Comparison of ENCODE assay signal across 13 mouse cellular contexts in genomic region chr14:117921393-117922014, GRCm38 (mm10).
A peak's percentile ranks its signal among the peaks of the same experiment; 100 is the strongest.
DNase-seq lines count a peak whose midpoint lies in the region; ATAC-seq and TF ChIP-seq lines count a peak whose summit lies in the region.
"Had no signal": no experiment of that assay in that cellular context is flagged by ENCODE, and none has a peak within 500 bp of the region (broad histone marks: within the 10 kb centered on the region; RNA-seq: fewer than 3 reads in every experiment).

No protein-coding gene starts in this region.

- H3K4me3 ChIP-seq in gastrocnemius, adult 2 months: peak overlapping the region; percentile 52
- H3K4me3 ChIP-seq in lung, embryonic 14.5 days (ENCODE audit: low read depth, low read length): no peak overlapping the region
- H3K4me3 ChIP-seq in embryonic facial prominence, embryonic 14.5 days (ENCODE audit: low read depth, low read length): peak overlapping the region; percentile 2; the same call in 1 of the 2 replicates
- H3K4me3 ChIP-seq in midbrain, embryonic 13.5 days (replicated peaks): no peak overlapping the region
- H3K4me3 ChIP-seq: heart, embryonic 10.5 days had no signal

- intact Hi-C loops in gastrocnemius, adult 2 months (cut with DNase I): no loop called here

- peak overlapping the region; percentile 18; the same call in 1 of the 2 replicates for H3K4me2 ChIP-seq in lung, embryonic 14.5 days
- H3K4me2 ChIP-seq in embryonic facial prominence, embryonic 14.5 days (ENCODE audit: low read depth, low read length): peak overlapping the region; percentile 36
- H3K4me2 ChIP-seq in midbrain, embryonic 13.5 days (replicated peaks): peak overlapping the region; percentile 24; the same call in 1 of the 2 replicates

- no peak overlapping the region for H3K9ac ChIP-seq in lung, embryonic 14.5 days
- no peak overlapping the region for H3K9ac ChIP-seq in embryonic facial prominence, embryonic 14.5 days (ENCODE audit: low read depth, low read length)
- no peak overlapping the region for H3K9ac ChIP-seq in midbrain, embryonic 13.5 days (replicated peaks)

- no peaks in the 10 kb centered on the region for H3K4me1 ChIP-seq in lung, embryonic 14.5 days (ENCODE audit: insufficient read depth)
- peaks cover 6% of the 10 kb centered on the region; the same call in 1 of the 2 replicates for H3K4me1 ChIP-seq in embryonic facial prominence, embryonic 14.5 days (ENCODE audit: control insufficient read depth, insufficient read depth, low read length)
- H3K4me1 ChIP-seq in midbrain, embryonic 13.5 days (replicated peaks): peaks cover 9% of the 10 kb centered on the region; the same call in 1 of the 2 replicates
- H3K4me1 ChIP-seq: heart, embryonic 10.5 days had no signal

- no peaks in the 10 kb centered on the region for H3K36me3 ChIP-seq in lung, embryonic 14.5 days (ENCODE audit: insufficient read depth)
- H3K36me3 ChIP-seq in embryonic facial prominence, embryonic 14.5 days (ENCODE audit: control insufficient read depth, insufficient read depth, low read length): no peaks in the 10 kb centered on the region
- no peaks in the 10 kb centered on the region for H3K36me3 ChIP-seq in midbrain, embryonic 13.5 days
- H3K36me3 ChIP-seq: heart, embryonic 10.5 days had no signal

- H3K9me3 ChIP-seq in lung, embryonic 14.5 days (ENCODE audit: low read depth, low read length): no peaks in the 10 kb centered on the region
- H3K9me3 ChIP-seq in embryonic facial prominence, embryonic 14.5 days (ENCODE audit: control insufficient read depth, low read length): no peaks in the 10 kb centered on the region
- no peaks in the 10 kb centered on the region for H3K9me3 ChIP-seq in midbrain, embryonic 13.5 days
- H3K9me3 ChIP-seq: heart, embryonic 10.5 days had no signal

- peak; percentile 80 for ATAC-seq in lung, embryonic 14.5 days (ENCODE audit: insufficient read depth)
- ATAC-seq in embryonic facial prominence, embryonic 14.5 days (ENCODE audit: low read depth): no peak
- ATAC-seq in midbrain, embryonic 13.5 days: peak; percentile 69; the same call in 1 of the 2 replicates
- ATAC-seq: intestine, postnatal 0 days had no signal

- 48% methylated on average over 18 of the region's 18 CpGs for WGBS in lung, embryonic 14.5 days
- WGBS in embryonic facial prominence, embryonic 14.5 days: 36% methylated on average over 18 of the region's 18 CpGs
- WGBS in midbrain, embryonic 13.5 days: 64% methylated on average over 18 of the region's 18 CpGs

- H3K27ac ChIP-seq in gastrocnemius, adult 2 months: peak overlapping the region; percentile 6; the same call in 1 of the 2 replicates
- peak overlapping the region; percentile 18; the same call in 1 of the 2 replicates for H3K27ac ChIP-seq in lung, embryonic 14.5 days (ENCODE audit: low read depth)
- H3K27ac ChIP-seq in embryonic facial prominence, embryonic 14.5 days (replicated peaks; ENCODE audit: low read depth, low read length): no peak overlapping the region
- no peak overlapping the region for H3K27ac ChIP-seq in midbrain, embryonic 13.5 days
- H3K27ac ChIP-seq: heart, embryonic 10.5 days had no signal

- no peaks in the 10 kb centered on the region for H3K27me3 ChIP-seq in lung, embryonic 14.5 days (ENCODE audit: insufficient read depth, low read length)
- H3K27me3 ChIP-seq in embryonic facial prominence, embryonic 14.5 days (replicated peaks; ENCODE audit: control insufficient read depth, insufficient read depth, low read length): no peaks in the 10 kb centered on the region
- no peaks in the 10 kb centered on the region for H3K27me3 ChIP-seq in midbrain, embryonic 13.5 days

- no peak for DNase-seq in gastrocnemius, adult 2 months
- DNase-seq in gastrocnemius, adult 18-20 months (ENCODE audit: low spot score): no peak
- DNase-seq in lung, embryonic 14.5 days: peak; percentile 77
- DNase-seq in lung, postnatal 36 days: no peak
- DNase-seq in embryonic facial prominence, embryonic 14.5 days (ENCODE audit: low spot score): no peak
- DNase-seq in adrenal gland, postnatal 36 days: no peak
- DNase-seq in layer of hippocampus, adult 11-12 months (ENCODE audit: low spot score): no peak
- DNase-seq: adrenal gland, postnatal 10 days; cerebellum, postnatal 36 days; thymus, postnatal 25 days had no signal

- TF ChIP-seq CTCF in gastrocnemius, adult 2 months (IDR thresholded peaks at IDR 0.05): no peak; the same call in 1 of the 2 replicates
- no peak for TF ChIP-seq CTCF in lung, embryonic 14.5 days (IDR thresholded peaks at IDR 0.05; ENCODE audit: low read depth)

Comparison
In these comparisons a context has a peak if more than half of its experiments do, and no peak if none do; other contexts are left out.
1. H3K27ac ChIP-seq: peak in gastrocnemius, adult 2 months (single experiment) and lung, embryonic 14.5 days (single experiment); none in embryonic facial prominence, embryonic 14.5 days (single experiment) and midbrain, embryonic 13.5 days (single experiment).
2. H3K4me3 ChIP-seq: peak in gastrocnemius, adult 2 months (single experiment) and embryonic facial prominence, embryonic 14.5 days (single experiment); none in lung, embryonic 14.5 days (single experiment) and midbrain, embryonic 13.5 days (single experiment).
3. Peak in every context shown above with its lines, with median percentiles within 50 percentile points of each other: H3K4me2 ChIP-seq.